Mouse (Mus musculus) adrenal gland, adult 18-20 months (tissue): Measurements from ENCODE around the gene Ust. TPM values are rescaled to one million over a fixed set of nuclear protein-coding genes. Genes with fewer than 3 reads are reported as not detected.

Experiments used
- DNase-seq, 2 experiments: peaks; one replicate each; pipeline ENCODE4 v3.0.0; 2021 to 2022; ENCODE audit warnings: low spot score in 2 of 2
- total RNA-seq, 2 experiments: library from RNA; stranded (reverse); gene quantifications; 1 replicate in 1 of 2; 2 replicates in 1 of 2; pipeline ENCODE4 v1.2.3; 2021

Gene Ust
- total RNA-seq, 2 experiments from 2014 or later = 5.9 to 6.4 TPM

DNA sequence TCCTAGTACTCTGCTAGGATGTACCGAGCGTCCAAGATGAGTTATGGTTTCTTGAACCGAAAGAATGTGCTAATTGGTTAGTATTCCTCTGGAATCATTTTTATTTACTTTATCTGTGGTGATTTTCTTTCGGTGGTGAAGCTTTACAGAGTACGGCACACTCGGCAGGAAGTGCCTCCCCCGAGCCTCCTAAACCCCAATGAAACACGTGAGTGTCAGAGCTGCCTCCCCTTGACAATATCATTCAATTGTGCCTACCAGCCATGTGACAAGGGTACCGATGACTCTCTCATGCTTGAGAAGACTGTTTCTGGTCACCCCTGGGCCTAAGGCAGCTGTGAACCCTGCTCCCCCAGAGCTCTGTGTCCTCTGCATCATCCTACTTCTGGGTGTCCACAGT lies 333.9 kb downstream of the Ust start:
- no peak for DNase-seq

DNA sequence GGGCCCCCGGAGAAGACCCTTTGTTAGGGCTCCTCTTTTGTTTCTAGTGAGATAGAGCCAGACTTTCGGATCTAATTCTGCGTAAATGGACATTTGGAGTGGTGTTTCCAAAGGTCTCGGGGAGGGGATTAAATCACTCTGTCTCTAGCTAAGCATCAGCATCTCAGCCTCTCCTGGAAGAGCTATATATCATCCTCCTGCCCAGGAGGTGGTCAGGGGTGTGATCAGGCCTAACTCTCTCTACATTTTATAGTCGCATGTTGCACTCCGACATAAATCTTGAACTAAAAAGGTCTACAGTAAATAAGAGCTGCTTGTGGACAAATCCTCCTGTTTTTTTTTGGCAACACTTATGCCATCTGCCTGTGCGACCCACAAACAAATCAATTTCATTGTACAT lies 335.5 kb downstream of the Ust start:
- no peak for DNase-seq

- no peak for DNase-seq
Observed at GRCm38 (mm10) chr10:8181596-8182185, 336.9 kb downstream of the Ust start.

DNA sequence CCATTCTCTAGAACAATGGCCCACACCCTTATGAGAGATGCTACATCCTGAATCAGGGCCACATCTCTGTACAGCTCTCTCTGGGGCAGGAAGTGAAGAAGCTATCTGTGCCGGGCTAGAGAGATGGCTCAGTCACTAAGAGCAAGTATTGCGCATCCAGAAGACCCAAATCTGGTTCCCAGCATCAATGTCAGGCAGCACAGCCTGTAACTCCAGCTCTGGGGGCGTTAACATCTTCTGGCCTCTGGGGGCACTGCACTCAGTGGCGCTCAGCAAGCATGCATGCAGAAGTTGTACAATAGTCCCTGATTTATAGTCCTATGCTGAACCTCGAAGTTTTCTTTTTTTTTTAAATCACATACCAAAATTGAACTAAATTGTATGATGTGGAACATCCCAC lies 341.0 kb downstream of the Ust start:
- DNase-seq = no peak

DNA sequence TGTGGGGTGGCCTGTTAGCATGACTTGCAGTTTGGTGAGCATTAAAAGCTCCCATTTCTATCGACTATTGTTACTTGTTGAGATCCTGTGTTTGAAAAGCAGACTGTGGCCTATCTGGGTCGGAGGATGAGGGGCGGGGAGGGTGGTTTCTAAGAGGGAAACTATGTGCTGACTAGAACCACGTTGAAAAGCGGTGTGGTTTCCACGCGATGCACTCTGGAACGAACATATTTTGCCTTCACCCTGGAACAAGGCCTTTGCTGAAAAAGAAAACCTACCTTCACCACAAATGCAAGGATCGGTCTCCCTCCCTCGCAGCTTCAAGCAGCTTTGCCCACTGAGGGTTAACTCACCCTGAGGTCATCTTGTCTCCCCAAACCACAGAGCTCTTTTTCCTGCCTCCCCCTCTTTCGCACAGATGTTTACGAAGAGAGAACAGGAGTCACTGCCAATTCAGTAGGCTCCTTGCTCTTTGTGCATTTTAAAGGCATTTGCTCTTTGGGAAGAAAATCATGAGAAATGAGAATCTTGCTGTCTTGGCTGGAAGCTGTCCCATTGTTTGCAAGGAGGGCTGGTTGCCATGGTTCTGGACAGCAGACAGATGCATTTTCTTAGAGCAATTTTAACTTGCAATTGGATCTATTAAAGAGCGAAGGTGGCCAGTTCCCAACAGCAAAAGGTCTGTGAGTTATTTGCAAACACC lies 342.1 kb downstream of the Ust start:
- no peak for DNase-seq

GRCm38 (mm10) chr10:8176008-8176350 lies 342.6 kb downstream of the Ust start:
- no peak for DNase-seq

DNA sequence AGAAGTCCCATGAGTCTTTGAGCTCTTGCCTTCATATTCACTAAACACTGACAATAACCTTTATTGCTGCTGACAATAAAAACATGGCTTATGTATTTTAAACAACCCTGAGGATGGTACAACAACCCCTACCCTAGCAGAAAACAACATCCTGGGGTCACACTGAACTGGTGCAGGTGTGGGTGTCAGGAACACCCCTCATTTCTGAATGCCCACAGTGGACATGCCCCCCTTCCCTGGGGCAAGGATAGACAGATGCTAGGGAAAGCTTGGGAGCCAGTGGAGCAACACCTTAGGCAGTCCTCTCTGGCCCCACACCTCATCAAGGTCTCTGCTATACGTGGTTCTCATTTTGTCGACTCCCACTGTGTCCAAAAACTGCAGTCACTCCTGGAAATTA lies 343.9 kb downstream of the Ust start:
- no peak for DNase-seq

DNA sequence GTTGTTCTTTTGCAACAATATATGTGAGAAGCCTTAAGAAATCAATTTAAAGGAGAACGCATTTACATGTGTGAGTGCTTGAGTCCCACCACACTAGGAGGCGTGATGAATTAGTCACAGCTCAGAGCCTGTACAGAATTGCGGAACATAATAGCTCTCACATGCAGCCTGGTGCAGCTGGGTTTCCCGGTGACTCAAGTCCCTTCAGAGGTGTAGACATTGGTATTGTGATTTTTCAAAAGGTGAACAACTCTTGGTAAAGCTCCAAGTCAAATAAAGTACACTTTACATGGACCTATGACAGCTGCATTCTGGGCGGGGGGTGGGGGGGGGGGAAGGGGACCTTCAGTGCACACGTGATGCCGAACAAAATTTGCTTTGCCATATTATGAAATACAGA lies 344.4 kb downstream of the Ust start:
- DNase-seq = no peak

DNA sequence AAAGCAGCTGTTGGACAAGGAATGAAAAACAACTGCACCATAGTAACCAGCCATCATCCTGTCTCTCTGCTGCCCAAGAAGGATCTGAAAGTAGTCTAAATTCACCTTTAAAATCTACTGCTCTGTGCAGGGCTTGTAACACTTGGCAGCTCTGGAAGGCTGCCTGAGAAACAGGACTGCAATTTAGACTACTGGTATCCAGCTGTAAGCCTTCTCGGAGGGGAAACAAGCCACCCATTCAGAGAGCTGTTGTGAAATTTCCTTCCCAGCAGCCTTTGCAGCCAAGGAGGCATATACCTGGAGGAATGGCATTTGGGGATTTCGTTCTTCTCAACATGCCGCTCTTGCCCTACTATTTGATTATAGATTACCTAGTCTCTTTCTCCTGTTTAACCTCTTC lies 345.6 kb downstream of the Ust start:
- DNase-seq = no peak

GRCm38 (mm10) chr10:8171556-8171955 lies 347.1 kb downstream of the Ust start:
- no peak for DNase-seq
